Mouse (Mus musculus) CD4-positive, CD25-positive, alpha-beta regulatory T cell, adult 4 months (primary cell): ENCODE data around the gene Mageb18. TPM values are rescaled to one million over a fixed set of nuclear protein-coding genes. Genes with fewer than 3 reads are reported as not detected.
"Not testable (repeated sequence)": the region's sequence is repeated elsewhere in the genome, so short reads cannot be mapped to it uniquely, and the experiment has no call there.

ENCODE experiments used
- ATAC-seq: one replicate; pipeline ENCODE4 v1.8.0; 2017
- polyA plus RNA-seq, 2 experiments: library from polyadenylated mRNA; unstranded; fragments of 100-300 nt; shearing (Covaris generic); gene quantifications; one replicate each; pipeline ENCODE4 v1.2.1; 2017

Gene Mageb18
- polyA plus RNA-seq = not detected

GRCm38 (mm10) chrX:92599472-92599871 lies at the start of gene Mageb18:
Gene Mageb18, minus strand, starts transcription at chrX:92599572.
- ATAC-seq = no peak

GRCm38 (mm10) chrX:92612788-92613187 lies 13.4 kb upstream of the Mageb18 start:
- ATAC-seq = no peak

- no peak for ATAC-seq
Measured at GRCm38 (mm10) chrX:92610466-92610865, 11.1 kb upstream of the Mageb18 start.

- no peak for ATAC-seq
Measured at GRCm38 (mm10) chrX:92597324-92597723, 2.0 kb downstream of the Mageb18 start.

GRCm38 (mm10) chrX:92527826-92528225 lies 71.5 kb downstream of the Mageb18 start:
- ATAC-seq = no peak

- no peak for ATAC-seq
Measured at GRCm38 (mm10) chrX:92498254-92498653, 101.1 kb downstream of the Mageb18 start.

GRCm38 (mm10) chrX:92489649-92490048 lies 109.7 kb downstream of the Mageb18 start, which contains the start of gene Gm5941:
Gene Gm5941, plus strand, starts transcription at chrX:92489949.
- ATAC-seq = not testable (repeated sequence)

GRCm38 (mm10) chrX:92464773-92465172 lies 134.6 kb downstream of the Mageb18 start:
- no peak for ATAC-seq

GRCm38 (mm10) chrX:92460496-92460895 lies 138.9 kb downstream of the Mageb18 start:
- no peak for ATAC-seq

GRCm38 (mm10) chrX:92387384-92387783 lies 212.0 kb downstream of the Mageb18 start:
- ATAC-seq = no peak

GRCm38 (mm10) chrX:92342924-92343323 lies 256.4 kb downstream of the Mageb18 start:
- ATAC-seq = no peak

- ATAC-seq = no peak
Measured at GRCm38 (mm10) chrX:92340906-92341305, 258.5 kb downstream of the Mageb18 start.

- ATAC-seq = no peak
Measured at GRCm38 (mm10) chrX:92339551-92339950, 259.8 kb downstream of the Mageb18 start.

GRCm38 (mm10) chrX:92333459-92333858 lies 265.9 kb downstream of the Mageb18 start:
- ATAC-seq = no peak

- ATAC-seq = no peak
Measured at GRCm38 (mm10) chrX:92323599-92323998, 275.8 kb downstream of the Mageb18 start.

- no peak for ATAC-seq
Measured at GRCm38 (mm10) chrX:92280619-92281018, 318.8 kb downstream of the Mageb18 start.

Other genes with a start within 250 kb of the Mageb18 start
- gene Gm5941, start 109.6 kb downstream of the Mageb18 start, polyA plus RNA-seq = not detected